Mouse (Mus musculus) urinary bladder, adult 18-20 months (tissue): Measurements from ENCODE around the gene Cntn6.

Source experiments
- DNase-seq, 2 experiments: peaks; one replicate each; pipeline ENCODE4 v3.0.0; 2022; ENCODE audit warnings: low spot score in 2 of 2, mixed read lengths in 2 of 2

Cntn6 gene

DNA sequence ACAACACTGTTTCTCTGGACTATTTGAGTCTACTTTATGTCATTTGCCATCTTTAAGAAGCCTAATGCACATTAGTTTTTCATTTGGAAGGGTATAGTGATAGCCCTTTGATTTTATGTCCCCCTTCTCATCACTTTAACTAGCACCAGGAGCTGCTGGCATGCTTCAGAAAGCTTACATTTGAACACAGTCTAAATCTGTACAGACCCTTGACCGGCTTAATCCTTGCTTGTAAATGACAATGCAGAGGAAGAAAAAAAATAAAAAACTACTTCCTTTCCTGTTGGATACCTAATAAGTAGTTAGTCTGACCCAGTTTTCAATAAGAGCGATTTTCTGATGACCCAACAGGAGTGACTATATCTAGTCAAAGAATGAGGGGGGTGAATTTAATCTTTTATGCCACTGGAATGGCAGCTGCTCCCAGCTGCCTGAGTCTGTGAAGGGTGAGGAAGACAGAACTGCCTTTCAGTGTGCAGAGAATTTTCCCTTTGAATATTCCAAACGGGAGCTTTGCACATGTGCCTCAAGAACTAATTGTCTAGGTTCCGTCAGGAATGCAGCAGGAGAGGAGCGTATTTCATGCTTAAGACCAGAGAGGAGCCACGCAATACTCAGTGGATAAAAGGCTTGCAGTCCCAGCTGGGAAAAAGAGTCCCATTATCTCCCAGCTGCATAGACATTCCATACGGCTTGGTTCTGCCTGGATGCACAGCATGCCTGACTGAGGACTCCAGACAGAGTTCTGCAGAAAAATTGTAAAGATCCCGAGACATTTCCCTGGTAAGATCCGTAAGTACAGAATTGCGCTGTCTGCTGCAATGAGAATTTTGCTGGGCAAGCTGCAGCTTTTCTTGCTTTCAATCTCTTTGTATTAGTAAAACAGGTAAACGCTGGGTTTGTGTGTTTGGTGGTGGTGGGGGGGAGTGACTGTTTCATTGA lies at the start of gene Cntn6:
Gene Cntn6 (plus strand): TSS at position 301 of the 942 bp plus-strand sequence.
- no peak for DNase-seq

DNA sequence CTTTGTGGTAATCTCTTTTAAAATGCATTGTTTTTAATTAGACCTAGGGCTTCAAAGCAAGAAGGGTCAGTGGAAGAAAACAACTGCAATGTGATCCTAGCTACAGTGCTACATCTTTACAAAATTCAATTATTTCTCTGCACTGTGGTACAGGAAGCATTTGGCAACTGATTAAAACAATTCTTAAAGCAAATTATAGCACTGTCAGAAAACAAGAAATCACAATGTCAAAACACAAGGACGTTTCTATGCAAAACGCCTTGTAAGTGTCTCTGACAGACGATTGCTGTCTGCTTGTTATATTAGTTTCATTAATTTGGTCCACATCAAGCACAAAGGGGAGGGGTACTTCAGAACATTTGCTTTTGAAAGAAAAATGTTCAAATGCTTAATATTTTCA lies 48.9 kb upstream of the Cntn6 start:
- no peak for DNase-seq

DNA sequence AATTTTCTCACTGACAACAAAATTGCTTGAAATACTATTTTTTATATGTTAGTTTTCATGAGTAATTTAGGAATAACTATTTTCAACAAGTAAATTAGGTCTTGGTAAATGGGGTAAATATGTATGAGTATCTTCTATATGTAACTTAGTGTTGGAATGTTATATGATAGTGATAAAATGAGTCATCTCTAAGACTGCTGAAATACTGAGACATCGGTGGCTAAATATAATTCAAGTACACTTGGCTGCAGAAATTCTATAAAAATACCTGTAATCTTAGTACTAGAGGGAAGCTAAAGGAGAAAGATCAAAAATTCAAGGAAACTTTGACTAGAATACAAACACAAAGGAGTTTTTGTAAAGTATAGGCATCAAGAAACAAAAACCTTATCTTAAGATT lies 21.9 kb upstream of the Cntn6 start:
- DNase-seq, result no peak

DNA sequence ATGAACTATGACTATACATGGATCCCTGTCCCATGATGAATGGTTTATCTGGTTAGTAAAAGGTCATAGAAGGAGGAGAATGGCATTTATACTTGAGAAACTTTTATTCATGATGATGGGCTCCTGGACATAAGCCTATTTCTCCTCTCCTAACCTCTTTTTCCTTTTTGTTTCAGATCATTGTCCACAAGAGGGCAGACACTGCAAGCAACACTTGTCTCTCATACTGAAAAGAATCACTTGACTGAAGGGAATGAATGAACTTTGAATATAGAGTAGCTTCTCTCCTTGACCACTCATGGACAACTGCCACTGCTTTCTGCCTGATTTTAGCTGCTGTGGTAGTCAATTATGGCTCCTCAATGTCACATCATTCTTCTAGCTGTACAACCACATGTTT lies 13.3 kb upstream of the Cntn6 start:
- no peak for DNase-seq

DNA sequence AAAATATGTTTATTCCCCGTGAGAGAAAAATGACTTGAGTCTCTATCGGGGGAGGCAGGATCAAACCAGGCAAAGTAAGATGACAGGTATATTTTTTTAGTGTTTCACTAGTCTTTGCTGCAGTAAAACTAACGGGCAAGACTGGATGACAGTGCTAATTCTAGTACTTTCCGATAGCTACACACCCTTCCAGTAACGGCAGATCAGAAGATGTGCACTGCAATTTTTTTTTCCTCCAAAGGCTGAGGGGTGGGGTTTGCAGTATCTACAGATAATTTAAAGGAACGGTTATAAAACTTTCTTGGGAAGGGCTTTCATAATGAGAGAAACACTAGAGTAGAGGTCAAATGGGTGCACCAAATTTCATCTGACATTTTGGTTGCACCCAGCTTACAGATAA lies 869 bp downstream of the Cntn6 start:
- DNase-seq, result no peak

DNA sequence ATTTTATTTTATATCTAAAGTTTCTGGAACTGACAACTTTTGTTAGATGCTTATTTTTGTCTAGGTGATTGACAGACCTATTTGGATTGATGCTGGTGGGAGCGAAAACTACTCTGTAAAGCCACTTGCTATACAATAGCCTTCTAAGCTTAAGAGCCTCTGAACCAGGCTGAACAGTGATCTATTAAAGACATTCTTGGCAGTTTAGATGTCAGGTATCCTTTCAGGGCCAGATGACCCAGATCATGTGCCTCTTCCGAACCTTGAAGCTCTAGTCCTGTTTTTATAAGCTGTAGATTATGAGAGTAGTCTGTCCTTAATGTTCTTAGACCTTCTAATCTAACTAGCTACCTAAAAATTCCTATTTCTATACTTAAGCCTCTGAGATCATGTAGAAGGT lies 3.2 kb downstream of the Cntn6 start:
- no peak for DNase-seq

DNA sequence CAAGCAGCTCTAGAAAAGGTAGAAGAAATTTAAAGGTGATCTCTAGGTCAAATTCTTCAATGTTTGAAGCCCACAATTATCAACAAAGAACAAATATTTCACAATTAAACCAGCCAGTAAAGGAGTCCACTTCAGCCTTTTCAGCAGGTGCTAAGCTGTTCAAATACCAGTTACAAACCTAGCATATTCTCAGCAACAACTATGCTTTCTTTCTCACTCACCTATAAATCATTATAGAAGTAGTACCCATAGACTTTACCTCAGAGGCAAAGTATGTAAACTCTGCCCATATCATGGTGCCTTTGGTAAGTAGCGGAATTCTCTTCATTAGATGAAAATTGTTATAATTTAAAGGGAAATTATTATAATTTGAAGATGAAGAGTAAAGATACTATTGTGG lies 71.4 kb downstream of the Cntn6 start:
- no peak for DNase-seq

DNA sequence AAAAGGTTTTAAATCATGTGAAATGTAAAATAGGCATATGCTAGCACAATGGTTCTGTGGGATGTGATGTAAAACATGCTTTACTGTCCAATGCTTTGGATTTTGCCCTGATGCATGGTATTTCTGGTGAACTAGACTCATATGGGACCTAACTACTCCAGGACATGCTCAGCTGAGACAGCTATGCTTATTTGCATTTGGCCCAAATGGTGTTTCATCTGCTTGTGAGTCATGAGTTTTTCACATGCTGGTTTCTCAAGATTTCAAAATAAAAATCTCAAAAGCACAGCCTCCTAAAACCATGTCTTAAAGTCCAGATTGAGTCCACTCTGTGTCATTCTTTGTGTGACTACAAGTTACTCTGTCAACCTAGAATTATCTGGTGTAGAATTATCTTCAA lies 77.0 kb downstream of the Cntn6 start:
- no peak for DNase-seq

DNA sequence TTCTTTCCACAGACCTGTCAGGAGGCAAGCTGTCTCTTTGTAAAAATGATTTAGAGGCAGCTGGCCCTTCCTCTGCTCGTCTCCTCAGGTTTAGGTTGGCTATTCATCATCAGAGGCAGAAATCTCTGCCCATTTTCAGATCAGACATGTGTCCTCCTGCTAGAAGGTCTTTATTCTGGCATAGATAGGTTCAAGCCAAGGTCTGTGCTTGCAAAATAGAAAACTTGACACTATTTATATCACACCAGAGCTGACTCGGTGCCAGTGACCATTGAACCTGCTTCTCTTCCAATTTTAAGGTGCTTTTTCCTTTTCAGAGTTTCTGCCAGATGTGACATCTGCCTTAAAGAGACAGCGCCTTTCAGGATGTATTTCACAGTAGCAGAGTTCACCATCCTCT lies 95.4 kb downstream of the Cntn6 start:
- DNase-seq, result no peak

DNA sequence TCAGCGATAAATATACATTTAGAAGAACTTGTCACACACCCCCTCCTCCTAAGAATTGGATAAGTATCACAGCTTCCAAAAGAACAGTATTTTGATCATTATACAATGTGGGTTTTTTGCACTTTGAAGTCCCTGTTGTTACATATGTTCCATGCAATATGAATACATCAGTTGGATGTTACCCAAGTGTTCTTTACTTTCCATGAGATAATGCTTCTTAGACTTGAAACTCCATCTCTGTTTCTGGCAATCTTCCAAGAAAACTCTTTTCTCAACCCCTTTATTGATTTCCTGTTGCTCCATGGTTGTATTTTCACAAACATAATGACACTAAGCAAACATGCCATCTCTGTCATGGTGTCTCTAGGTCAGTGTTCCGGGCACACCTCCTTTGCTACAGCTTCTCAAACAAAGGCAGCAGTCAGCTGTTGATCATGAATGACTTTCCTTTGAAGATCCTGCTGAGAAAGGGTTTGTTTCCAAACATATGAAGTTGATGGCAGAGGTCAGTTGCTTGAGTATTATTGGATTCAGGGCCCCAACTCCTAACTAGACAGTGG lies 108.3 kb downstream of the Cntn6 start:
- DNase-seq, result no peak

DNA sequence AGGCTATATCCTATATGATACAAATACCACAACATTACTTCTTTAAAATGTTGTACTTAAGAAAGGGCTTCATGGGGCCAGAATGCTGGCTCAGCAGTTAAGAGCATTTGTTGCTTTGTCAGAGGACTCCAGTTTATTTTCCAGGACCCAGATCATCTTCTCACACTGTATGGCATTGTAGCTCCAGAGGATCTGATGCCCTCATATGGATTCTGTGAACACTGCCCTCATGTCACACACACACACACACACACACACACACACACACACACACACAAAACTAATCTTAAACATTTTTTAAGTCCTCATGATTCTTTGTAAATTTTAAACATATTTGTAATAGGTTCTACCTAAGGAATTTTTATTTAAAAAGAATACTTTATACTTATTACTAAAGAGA lies 110.3 kb downstream of the Cntn6 start:
- no peak for DNase-seq

DNA sequence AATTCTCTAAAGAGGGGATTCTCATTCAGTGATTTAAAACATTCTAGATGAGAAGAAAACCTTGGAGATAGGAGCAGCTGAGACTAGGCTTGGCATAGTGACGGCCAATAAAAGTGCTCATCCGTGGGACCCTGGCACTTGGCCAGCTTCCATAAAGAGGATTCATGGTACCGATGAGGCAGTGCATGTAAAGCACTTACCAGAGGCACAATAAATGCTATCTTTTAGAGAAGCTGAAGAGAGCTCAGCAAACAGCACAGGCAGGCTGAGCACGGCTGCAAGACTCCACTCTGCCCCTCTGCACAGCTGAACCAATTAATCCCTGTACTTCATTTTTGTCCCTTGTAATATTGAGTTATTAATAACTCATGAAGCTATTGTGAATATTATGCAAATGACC lies 110.8 kb downstream of the Cntn6 start:
- no peak for DNase-seq

DNA sequence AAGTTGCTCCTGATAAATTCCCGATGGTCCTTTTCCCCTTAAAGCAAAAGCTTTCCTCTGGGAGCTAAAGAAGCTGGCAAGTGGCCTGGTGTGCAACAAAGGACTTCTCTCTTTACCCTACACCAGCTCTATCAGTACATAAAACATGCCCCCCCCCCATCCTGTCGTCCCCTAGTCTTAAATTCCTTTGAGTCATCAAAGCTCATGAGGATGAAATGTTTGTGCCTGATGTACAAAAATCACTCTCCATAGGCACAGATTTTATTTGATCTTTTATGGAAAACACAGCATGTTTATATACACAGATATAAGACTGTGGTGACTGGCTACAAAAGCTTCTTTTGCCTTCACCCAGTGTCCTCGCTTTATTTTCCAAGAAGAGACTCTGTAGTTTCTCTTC lies 112.6 kb downstream of the Cntn6 start:
- DNase-seq, result no peak

DNA sequence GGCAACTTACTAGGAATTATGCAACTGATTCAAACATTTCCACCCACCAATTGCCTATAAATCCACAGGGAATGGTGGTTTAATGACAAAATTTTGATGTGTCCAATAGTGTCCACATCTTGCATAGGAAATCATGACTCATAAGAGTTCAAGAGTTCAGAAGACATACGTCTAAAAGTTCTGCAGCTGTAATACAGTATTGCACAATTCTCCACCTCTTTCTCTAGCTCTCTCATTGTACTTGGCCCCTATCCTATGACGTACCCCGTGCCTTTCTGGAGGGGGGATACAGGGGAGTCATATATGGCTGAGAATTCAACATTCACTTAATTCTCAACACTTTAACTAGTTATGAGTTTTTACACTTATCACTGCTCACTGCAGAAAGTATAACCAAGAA lies 160.9 kb downstream of the Cntn6 start:
- DNase-seq, result no peak

DNA sequence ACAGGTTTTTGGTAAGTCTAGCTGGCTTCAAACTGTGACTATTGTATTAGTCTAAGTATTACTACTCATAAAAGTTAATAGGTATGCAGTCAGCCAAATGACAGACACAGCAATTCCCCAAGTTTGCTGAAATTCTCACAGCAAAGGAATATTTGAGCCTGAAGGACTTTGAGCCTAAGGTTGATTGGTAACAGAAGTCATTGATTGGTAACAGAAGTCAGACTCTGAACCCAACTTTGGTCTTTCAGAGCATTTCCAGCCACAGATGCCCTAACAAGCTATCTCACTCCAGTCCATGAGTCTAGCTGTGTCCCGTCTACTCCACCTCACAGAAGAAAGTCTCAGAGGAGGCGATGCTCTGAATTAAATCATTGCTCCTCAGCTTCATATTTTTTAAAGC lies 176.1 kb downstream of the Cntn6 start:
- DNase-seq, result no peak

DNA sequence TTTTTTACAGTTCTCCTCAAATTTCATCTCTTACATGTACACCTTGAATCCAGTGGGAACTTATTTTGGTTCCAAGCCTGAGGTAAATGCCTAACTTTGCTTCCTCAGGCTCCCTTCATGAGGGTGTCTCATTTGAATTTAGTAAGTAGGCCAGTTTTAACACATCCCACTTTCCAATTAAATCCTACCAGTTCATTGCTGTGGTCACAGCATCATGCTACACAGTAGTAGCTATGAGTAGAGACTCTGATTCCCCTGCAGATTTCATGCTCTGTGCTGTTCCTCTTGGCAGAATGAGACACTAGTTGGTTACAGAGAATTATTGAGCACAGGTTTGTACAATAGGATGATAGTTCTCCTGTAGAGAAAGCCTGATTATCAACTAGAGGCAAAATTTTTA lies 181.7 kb downstream of the Cntn6 start:
- DNase-seq, result no peak

DNA sequence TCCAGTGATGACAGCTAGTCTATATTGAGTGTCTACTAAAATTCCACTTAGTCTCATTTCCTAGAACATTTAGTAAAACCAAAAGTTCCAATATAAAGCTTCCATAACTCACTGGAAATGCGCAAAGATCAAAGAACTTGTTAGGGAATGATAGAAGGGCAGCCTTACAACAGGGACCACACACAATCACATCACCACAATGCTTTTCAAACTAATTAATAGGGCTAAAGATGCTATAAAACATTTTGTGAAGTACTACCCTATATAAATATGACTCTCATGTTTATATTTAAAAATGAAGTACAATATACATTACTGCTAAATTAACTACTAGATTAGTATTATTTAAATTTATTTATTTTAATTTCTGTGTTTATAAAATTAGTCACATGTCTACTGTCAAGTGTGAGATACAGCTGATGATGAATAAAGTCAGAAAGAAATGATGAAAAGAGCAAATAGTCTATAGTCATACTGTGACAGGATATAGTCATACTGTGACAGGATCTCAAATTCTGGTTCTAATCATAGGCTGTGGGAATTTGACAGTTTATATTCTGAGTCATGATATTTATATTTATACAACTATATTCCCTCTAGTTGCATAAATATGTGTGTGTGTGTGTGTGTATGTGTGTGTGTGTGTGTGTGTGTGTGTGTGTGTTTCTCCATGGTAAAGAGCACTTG lies 187.4 kb downstream of the Cntn6 start:
- no peak for DNase-seq

DNA sequence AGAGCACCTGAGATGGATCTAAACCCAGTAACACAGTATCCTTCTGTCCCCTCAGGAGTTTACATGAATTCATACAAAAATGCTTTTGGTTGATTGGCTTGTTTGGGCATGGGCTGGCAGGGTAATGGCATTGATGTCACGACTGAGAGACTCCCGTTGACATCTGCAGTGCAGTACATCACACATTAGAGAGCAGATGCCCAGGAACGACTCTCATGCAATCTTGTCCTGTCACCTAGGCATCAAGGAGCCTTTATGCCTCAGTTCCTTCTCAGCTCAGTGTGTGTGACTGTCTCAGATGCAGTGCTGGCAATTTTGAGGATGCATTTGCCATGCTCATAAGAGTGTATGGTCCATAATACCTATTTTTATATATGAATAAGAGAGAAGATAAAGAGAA lies 195.4 kb downstream of the Cntn6 start:
- no peak for DNase-seq

DNA sequence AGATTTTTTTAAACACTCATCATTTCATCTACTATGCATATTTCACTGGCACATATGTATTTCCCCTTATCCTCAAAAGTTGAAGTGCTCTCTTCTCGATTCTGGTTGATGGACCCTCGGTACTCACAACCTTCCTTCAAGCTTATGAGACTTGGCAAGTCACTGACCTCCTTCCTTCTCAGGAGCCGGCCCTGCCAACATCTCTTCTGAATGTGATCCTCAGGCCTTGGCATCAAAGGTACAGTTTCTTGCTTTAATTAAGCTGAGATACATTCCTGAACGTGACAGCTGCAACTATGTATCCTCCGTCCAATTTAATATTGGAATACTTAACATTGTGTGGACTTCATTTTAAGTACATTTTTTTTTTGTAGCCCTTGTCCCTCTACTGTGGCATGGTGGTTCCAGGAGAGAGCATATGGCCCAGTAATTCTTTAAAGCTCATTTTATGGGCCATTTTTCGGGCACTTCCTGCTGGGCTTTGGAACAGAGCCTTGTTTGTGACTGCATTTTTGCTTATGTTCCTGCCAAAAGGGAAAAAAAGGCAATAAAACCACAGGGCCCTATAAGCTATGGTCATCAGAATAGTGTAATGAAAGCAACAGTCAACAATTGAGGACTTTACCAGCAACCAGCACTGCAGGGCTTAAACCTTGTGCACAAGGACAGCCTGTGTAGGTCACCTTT lies 196.0 kb downstream of the Cntn6 start:
- DNase-seq, result no peak

DNA sequence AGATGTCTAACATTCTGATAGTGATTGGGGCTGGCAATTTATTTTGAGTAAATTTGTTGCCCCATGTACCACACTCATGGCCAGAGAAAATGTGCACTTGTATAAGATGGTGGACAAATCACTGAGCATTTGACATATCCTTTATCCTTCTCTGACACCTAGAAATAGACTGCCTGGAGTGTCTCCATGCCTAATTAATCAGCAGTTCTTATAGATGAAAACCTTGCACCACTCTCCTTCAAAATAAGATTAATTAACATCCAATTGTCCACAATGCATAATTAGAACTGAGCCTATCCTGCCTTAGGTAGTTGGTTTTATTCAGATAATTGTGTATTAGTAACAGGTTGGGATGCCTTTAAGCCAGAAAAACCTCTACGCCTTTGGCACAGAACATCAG lies 236.0 kb downstream of the Cntn6 start:
- no peak for DNase-seq

DNA sequence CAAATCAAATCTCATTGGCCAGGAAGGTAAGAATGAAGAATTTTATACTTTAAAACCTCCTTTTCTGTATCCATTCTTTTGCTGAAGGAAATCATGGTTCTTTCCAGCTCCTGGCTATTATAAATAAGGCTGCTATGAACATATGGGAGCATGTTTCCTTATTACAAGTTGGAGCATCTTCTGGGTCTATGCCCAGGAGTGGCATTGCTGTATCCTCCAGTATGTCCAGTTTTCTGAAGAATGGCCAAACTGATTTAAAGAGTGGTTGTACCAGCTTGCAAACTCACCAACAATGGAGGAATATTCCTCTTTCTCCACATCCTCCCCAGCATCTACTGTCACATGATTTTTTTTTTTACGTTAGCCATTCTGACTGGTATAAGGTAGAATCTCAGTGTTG lies 241.7 kb downstream of the Cntn6 start:
- no peak for DNase-seq

DNA sequence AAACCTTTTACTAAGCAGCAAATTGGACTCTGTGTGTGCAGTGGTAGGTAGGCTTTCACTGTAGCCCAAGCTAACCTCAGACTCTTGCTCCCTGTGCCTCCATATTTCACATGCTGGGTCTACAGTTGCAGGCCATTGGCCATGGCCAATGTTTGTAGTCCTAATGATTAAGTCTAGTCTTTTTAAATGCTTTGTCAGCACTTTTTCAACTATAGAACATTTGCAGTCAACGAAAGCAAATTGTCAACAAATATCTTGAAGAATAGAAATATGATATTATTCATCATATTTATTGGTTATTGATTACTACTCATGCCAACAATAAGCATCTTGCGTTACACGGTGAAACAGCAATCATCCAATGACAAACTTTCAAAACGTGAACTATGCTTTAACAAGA lies 246.4 kb downstream of the Cntn6 start:
- no peak for DNase-seq
